Mouse (Mus musculus): ENCODE results near the gene Hpn. TPM values are rescaled to one million over a fixed set of nuclear protein-coding genes. Genes with fewer than 3 reads are reported as not detected.
A peak's percentile ranks its signal among the peaks of the same experiment; 100 is the strongest.

Gene Hpn
- polyA plus RNA-seq, 1 experiment = 9.4 TPM

DNA sequence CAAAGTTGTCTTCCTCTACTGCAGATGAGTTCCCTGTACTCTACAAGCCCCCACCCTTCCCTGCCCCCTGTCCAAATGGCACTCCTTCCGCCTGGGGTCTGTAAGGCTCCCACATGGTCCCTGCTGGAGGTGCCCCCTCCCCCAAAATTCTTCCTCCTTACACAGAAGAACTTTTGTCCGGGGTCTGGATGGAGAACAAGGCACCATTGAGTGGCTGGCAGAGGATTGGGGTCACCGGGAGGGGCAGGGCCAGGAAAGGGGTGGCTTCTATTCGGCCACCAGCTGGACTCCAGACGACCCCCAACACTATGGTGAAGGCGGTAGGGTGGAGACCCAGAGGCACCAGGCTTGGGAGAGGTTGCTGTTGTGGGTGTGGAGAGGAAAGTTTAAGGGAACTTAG lies 37.6 kb downstream of the Hpn start:
- peak in 1 of 2 experiments; percentile 57 for DNase-seq
- WGBS = 45% methylated on average over 6 of the region's 6 CpGs
- TF ChIP-seq POLR2A (IDR thresholded peaks at IDR 0.05; ENCODE audit: borderline replicate concordance, insufficient read depth, low read length) = no peak
- H3K4me3 ChIP-seq (replicated peaks; ENCODE audit: insufficient read depth, low read depth, low read length) = no peak overlapping the region
- H3K27ac ChIP-seq (ENCODE audit: insufficient read depth, low read length) = no peak overlapping the region; the same call in 1 of the 2 replicates
- no peaks in the 10 kb centered on the region for H3K27me3 ChIP-seq (ENCODE audit: control insufficient read depth, insufficient read depth, low read length)
- no peaks in the 10 kb centered on the region; the same call in 1 of the 2 replicates for H3K4me1 ChIP-seq (ENCODE audit: control insufficient read depth, insufficient read depth, low read length)

DNA sequence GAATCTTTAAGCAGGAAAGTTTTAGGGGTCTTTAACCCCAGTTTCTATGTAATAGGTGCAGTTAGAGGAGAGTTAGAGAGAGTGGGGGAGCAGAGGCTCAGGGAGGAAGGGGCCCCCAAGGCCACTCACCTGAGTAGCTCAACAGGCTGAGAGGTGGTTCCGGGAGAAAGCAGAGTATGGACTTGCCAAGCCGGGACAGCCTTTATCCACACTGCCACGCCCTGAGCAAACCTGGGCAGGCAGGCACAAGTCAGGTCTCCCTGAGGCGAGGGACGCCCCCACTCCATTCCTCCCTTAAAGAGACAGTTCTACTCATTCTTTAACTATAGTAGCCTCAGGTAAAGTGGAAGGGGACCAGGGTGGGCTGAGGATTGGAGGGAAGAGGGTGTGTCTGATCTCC lies 38.6 kb downstream of the Hpn start, which contains the start of gene Fxyd3:
Gene Fxyd3, minus strand, starts transcription at position 213 of the 400 bp plus-strand sequence.
- H3K4me1 ChIP-seq (ENCODE audit: control insufficient read depth, insufficient read depth, low read length) = no peaks in the 10 kb centered on the region; the same call in 1 of the 2 replicates
- TF ChIP-seq POLR2A (IDR thresholded peaks at IDR 0.05; ENCODE audit: borderline replicate concordance, insufficient read depth, low read length) = no peak
- TF ChIP-seq CTCF (IDR thresholded peaks at IDR 0.05; ENCODE audit: borderline replicate concordance, insufficient read depth, low read depth, low read length) = no peak
- no peaks in the 10 kb centered on the region for H3K27me3 ChIP-seq (ENCODE audit: control insufficient read depth, insufficient read depth, low read length)
- WGBS = 73% methylated on average over 5 of the region's 5 CpGs
- H3K4me3 ChIP-seq (replicated peaks; ENCODE audit: insufficient read depth, low read depth, low read length) = no peak within 1 kb of the TSS
- DNase-seq = no peak
- 0 out of 2 replicates have a peak within 1 kb of the TSS, but pooled peaks have one; percentile 11 for H3K27ac ChIP-seq (ENCODE audit: insufficient read depth, low read length)

DNA sequence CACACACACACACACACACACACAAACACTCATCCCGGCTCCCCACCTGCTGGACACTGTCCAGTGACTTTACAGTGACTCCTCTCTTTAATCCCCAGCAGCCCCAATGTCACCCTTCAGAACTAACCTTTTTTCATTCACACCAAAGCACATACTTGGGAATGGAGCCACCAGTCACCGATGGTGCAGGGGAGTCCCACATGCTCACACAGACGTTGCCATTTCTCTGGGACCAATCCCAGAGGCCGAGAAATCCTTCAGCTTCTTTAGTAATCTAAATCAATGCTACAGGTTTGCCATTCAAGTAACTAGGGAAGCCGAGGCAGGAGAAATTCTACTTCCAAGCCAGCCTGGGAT lies 40.4 kb downstream of the Hpn start:
- TF ChIP-seq POLR2A (IDR thresholded peaks at IDR 0.05; ENCODE audit: borderline replicate concordance, insufficient read depth, low read length) (no peak), CTCF (IDR thresholded peaks at IDR 0.05; ENCODE audit: borderline replicate concordance, insufficient read depth, low read depth, low read length) (no peak)
- peak in 1 of 2 experiments; percentile 38 for DNase-seq
- WGBS = 31% methylated on average over 5 of the region's 5 CpGs
- H3K27me3 ChIP-seq (ENCODE audit: control insufficient read depth, insufficient read depth, low read length) = no peaks in the 10 kb centered on the region
- no peak overlapping the region for H3K4me3 ChIP-seq (replicated peaks; ENCODE audit: insufficient read depth, low read depth, low read length)
- no peaks in the 10 kb centered on the region; the same call in 1 of the 2 replicates for H3K4me1 ChIP-seq (ENCODE audit: control insufficient read depth, insufficient read depth, low read length)
- H3K27ac ChIP-seq (ENCODE audit: insufficient read depth, low read length) = no peak overlapping the region

DNA sequence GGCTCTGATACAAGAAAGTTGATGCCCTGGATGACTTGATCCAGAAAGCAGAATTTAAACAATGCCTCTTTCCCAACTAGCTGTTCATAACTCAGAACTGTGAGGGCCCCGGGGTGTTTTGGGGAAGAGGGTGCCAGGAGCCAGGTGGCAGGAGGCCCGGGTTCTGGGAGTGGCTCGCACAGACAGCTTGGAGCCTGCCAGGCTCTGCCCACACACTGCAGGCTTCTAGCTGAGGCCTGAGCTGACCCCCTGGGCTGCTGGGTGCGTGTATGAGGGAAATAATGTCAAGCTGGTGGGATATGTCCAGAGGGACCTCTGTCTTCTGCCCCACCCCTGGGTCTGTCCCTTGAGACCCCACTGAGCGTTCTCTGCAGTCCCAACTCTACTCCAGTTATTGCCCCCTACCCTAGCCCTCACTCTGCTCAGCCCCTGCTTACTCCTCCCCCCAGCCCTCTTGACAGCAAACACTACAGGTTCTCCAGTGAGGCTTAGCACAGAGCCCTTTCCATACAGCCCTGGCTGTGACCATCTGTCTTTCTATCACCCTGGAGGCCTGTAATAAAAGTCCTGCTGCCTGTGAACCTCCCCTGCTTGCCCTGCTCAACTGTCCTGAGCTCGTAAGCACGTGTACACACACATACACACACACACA lies 40.9 kb downstream of the Hpn start:
- no peak for TF ChIP-seq CTCF (IDR thresholded peaks at IDR 0.05; ENCODE audit: borderline replicate concordance, insufficient read depth, low read depth, low read length)
- TF ChIP-seq POLR2A (IDR thresholded peaks at IDR 0.05; ENCODE audit: borderline replicate concordance, insufficient read depth, low read length) = no peak
- WGBS = 16% methylated on average over 7 of the region's 7 CpGs
- peak; percentile 44 to 62 for DNase-seq
- no peaks in the 10 kb centered on the region for H3K27me3 ChIP-seq (ENCODE audit: control insufficient read depth, insufficient read depth, low read length)
- no peak overlapping the region for H3K27ac ChIP-seq (ENCODE audit: insufficient read depth, low read length)
- H3K4me3 ChIP-seq (replicated peaks; ENCODE audit: insufficient read depth, low read depth, low read length) = no peak overlapping the region
- no peaks in the 10 kb centered on the region; the same call in 1 of the 2 replicates for H3K4me1 ChIP-seq (ENCODE audit: control insufficient read depth, insufficient read depth, low read length)

DNA sequence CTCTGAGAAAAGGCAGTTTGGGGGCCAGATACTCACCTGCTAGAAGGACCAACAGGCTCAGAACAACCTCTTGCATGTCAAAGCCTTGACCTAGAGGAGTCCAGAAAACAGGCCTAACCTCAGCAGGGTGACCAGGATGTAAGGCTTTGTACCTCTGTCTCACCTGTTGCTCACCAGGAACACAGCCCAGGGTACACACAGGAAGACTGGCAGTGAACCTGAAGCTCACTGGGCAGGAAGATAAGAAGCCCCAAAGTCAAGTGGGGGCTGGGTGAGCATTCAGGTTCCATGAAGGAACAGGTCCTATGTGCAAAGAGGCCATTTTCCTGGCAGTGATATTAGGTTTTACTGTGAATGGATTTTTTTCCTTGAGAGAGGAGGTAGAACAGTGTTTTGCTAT lies 41.5 kb downstream of the Hpn start:
- Histone ChIP-seq H3K27ac (ENCODE audit: insufficient read depth, low read length) (no peak overlapping the region), H3K4me1 (ENCODE audit: control insufficient read depth, insufficient read depth, low read length) (no peaks in the 10 kb centered on the region; the same call in 1 of the 2 replicates), H3K27me3 (ENCODE audit: control insufficient read depth, insufficient read depth, low read length) (no peaks in the 10 kb centered on the region), H3K4me3 (replicated peaks; ENCODE audit: insufficient read depth, low read depth, low read length) (no peak overlapping the region)
- peak in 1 of 2 experiments; percentile 38 for DNase-seq
- TF ChIP-seq CTCF (IDR thresholded peaks at IDR 0.05; ENCODE audit: borderline replicate concordance, insufficient read depth, low read depth, low read length) (no peak), POLR2A (IDR thresholded peaks at IDR 0.05; ENCODE audit: borderline replicate concordance, insufficient read depth, low read length) (no peak)

DNA sequence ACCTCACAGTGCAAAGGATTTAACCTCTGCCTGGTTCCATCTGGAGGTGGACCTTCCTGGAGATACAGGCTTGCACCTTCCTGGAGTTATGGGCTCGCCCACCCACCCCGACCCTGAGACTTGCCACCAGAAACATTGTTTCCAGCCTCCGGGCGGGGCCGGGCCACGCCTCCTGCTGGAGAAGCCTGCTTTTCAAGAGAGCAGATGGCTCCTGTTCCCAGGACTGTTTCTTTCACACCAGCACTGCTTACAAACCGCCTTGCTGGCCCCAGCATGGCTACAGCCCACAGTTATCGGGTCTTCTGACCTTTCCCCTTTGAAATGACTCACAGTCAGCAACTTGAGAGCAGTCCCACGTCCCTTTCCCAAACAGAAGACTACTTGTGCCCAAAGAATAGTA lies 42.8 kb downstream of the Hpn start:
- TF ChIP-seq POLR2A (IDR thresholded peaks at IDR 0.05; ENCODE audit: borderline replicate concordance, insufficient read depth, low read length) = no peak
- no peak for TF ChIP-seq CTCF (IDR thresholded peaks at IDR 0.05; ENCODE audit: borderline replicate concordance, insufficient read depth, low read depth, low read length)
- WGBS = 49% methylated on average over 9 of the region's 9 CpGs
- Histone ChIP-seq H3K27ac (ENCODE audit: insufficient read depth, low read length) (no peak overlapping the region), H3K27me3 (ENCODE audit: control insufficient read depth, insufficient read depth, low read length) (no peaks in the 10 kb centered on the region), H3K4me3 (replicated peaks; ENCODE audit: insufficient read depth, low read depth, low read length) (no peak overlapping the region), H3K4me1 (ENCODE audit: control insufficient read depth, insufficient read depth, low read length) (no peaks in the 10 kb centered on the region; the same call in 1 of the 2 replicates)
- peak in 1 of 2 experiments; percentile 49 for DNase-seq

DNA sequence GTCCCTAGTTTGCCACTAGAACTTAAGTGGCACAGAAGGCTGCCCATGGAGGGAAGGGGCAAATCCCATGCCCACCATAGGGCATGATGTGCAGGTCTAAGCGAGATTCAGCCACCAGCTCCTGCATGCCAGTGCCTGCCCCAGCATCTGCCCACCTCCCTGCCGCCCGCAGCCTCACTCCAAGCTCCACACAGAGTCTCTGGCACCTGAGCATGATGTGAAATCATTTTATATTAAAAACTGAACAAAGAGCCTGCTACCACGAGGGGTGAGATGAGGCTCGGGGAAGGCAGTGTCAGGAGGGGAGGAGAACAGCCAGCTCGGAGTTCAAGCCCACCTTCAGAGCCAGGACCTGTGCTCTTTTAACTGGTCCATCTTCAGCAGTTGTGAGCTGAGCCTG lies 44.8 kb downstream of the Hpn start:
- Histone ChIP-seq H3K27me3 (ENCODE audit: control insufficient read depth, insufficient read depth, low read length) (no peaks in the 10 kb centered on the region), H3K4me3 (replicated peaks; ENCODE audit: insufficient read depth, low read depth, low read length) (no peak overlapping the region), H3K4me1 (ENCODE audit: control insufficient read depth, insufficient read depth, low read length) (no peaks in the 10 kb centered on the region; the same call in 1 of the 2 replicates), H3K27ac (ENCODE audit: insufficient read depth, low read length) (no peak overlapping the region)
- 54% methylated on average over 6 of the region's 6 CpGs for WGBS
- TF ChIP-seq CTCF (IDR thresholded peaks at IDR 0.05; ENCODE audit: borderline replicate concordance, insufficient read depth, low read depth, low read length) = no peak
- no peak for TF ChIP-seq POLR2A (IDR thresholded peaks at IDR 0.05; ENCODE audit: borderline replicate concordance, insufficient read depth, low read length)
- peak in 1 of 2 experiments; percentile 61 for DNase-seq

DNA sequence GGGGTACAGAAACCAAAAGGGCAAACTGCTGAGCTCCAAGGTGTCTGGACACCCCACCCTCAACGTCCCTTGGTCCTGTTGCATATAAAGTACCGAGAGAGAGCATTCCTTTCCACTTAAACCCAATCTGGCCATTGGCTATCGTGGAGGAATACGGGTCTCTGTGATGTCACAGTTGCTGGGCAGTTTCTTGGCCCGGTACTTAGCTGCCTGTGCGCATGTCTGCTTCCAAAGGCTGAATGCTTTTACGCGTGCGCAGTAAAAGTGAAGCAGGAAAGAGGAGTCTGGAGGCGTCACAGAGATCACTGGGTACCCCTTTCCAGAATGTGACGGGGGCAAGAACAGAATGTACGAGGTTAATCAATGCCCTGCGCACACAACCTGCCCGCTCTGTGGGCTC lies 45.6 kb downstream of the Hpn start:
- no peak overlapping the region for H3K27ac ChIP-seq (ENCODE audit: insufficient read depth, low read length)
- TF ChIP-seq POLR2A (IDR thresholded peaks at IDR 0.05; ENCODE audit: borderline replicate concordance, insufficient read depth, low read length) = no peak
- no peak for TF ChIP-seq CTCF (IDR thresholded peaks at IDR 0.05; ENCODE audit: borderline replicate concordance, insufficient read depth, low read depth, low read length)
- WGBS = 81% methylated on average over 14 of the region's 14 CpGs
- no peaks in the 10 kb centered on the region; the same call in 1 of the 2 replicates for H3K4me1 ChIP-seq (ENCODE audit: control insufficient read depth, insufficient read depth, low read length)
- H3K27me3 ChIP-seq (ENCODE audit: control insufficient read depth, insufficient read depth, low read length) = no peaks in the 10 kb centered on the region
- no peak overlapping the region for H3K4me3 ChIP-seq (replicated peaks; ENCODE audit: insufficient read depth, low read depth, low read length)
- peak in 1 of 2 experiments; percentile 60 for DNase-seq
